In genomic region chr11:102576050-102576754, GRCm38 (mm10) we compare ENCODE assay signal across 1 mouse cellular context.
TF ChIP-seq lines count a peak whose summit lies in the region.

No protein-coding gene starts in this region.

TF ChIP-seq in C2C12, 6 proteins besides CTCF, POLR2A, EP300 and RAD21 (continued from another document):
- TF ChIP-seq MYOG (IDR thresholded peaks at IDR 0.05; ENCODE audit: control insufficient read depth, extremely low read depth, insufficient read length): no peak
